8 mouse cellular contexts compared by ENCODE assay signal in the genomic region with DNA sequence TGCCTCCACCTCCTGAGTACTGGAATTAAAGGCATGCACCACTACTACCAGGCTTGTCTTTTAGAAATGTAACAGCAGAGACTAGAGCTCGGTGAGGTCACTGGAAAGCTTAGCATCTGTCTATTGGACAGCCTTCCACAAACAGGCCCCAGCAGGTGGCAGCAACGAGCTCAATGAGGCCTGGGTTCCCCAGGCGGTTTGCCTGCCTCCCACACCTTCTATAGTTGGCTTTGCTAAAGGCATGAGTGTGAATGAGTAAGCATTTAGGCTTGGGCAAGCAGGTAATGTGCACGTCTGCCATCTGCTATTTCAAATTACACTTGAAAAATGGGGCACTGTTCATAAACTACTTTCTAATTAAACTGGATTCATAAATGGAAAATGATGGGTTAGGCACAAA. TPM values are rescaled to one million over a fixed set of nuclear protein-coding genes. Genes with fewer than 3 reads are reported as not detected.
DNase-seq lines count a peak whose midpoint lies in the region; ATAC-seq lines count a peak whose summit lies in the region.

No protein-coding gene starts in this region.

- ATAC-seq in inflammation-experienced regulatory T-cells, adult 6 months, result peak; percentile 86

- DNase-seq in R1 (ENCODE audit: low read depth, low spot score), result peak; percentile 82
- peak; percentile 94 to 95 for DNase-seq in cerebellum, postnatal 10 days
- peak; percentile 90 to 92 for DNase-seq in frontal cortex, postnatal 36 days (ENCODE audit: low spot score in 2 of 2)
- peak; percentile 90 to 92 for DNase-seq in left cerebral cortex, adult 8-10 months (ENCODE audit: low spot score in 2 of 2)
- DNase-seq in mesoderm, embryonic 11.5 days (ENCODE audit: low read depth, low spot score), result peak; percentile 86
- peak; percentile 87 to 88 for DNase-seq in right cerebral cortex, postnatal 36 days (ENCODE audit: low spot score in 2 of 2)
- peak; percentile 79 to 80 for DNase-seq in urinary bladder, postnatal 36 days (ENCODE audit: low spot score in 2 of 2)

RNA-seq across cellular contexts. Expression of a gene that starts 54.7 kb away (rescaled TPM):
- 1,000 to 10,000 TPM; 1,603 to 2,042 (median 1,729) TPM for polyA plus RNA-seq in inflammation-experienced regulatory T-cells, adult 6 months (2017; shearing (Covaris generic))
- 1,000 to 10,000 TPM in 2 of 4 experiments, 100 to 1,000 TPM in 2; 980 to 1,027 (median 1,005) TPM for total RNA-seq in left cerebral cortex, adult 8-10 months (2022)

RNA-seq across cellular contexts. Expression of a gene that starts 55.2 kb away (rescaled TPM):
- 1 to 10 TPM in 2 of 3 experiments, under 1 TPM in 1; 0.64 to 2.3 (median 1.3) TPM for polyA plus RNA-seq in inflammation-experienced regulatory T-cells, adult 6 months (2017; shearing (Covaris generic))
- 10 to 100 TPM; 12.4 to 17.7 (median 13.7) TPM for total RNA-seq in left cerebral cortex, adult 8-10 months (2022)

Comparison
In these comparisons a context has a peak if more than half of its experiments do, and no peak if none do; other contexts are left out.
1. Peak in every context shown above with its lines: DNase-seq and ATAC-seq.